ENCODE assay signal across 19 mouse cellular contexts in genomic region chr2:164641881-164642673, GRCm38 (mm10). TPM values are rescaled to one million over a fixed set of nuclear protein-coding genes. Genes with fewer than 3 reads are reported as not detected.
DNase-seq lines count a peak whose midpoint lies in the region; TF ChIP-seq lines count a peak whose summit lies in the region.
"Had no signal": no experiment of that assay in that cellular context is flagged by ENCODE, and none has a peak within 500 bp of the region (broad histone marks: within the 10 kb centered on the region; RNA-seq: fewer than 3 reads in every experiment).

No protein-coding gene starts in this region.

- H3K27me3 ChIP-seq in MEL (ENCODE audit: control insufficient read depth in 1 of 2, insufficient read depth in 2 of 2, low read length in 2 of 2): no peaks in the 10 kb centered on the region
- H3K27me3 ChIP-seq: hindbrain, embryonic 15.5 days; neural tube, embryonic 12.5 days had no signal

- peaks cover 0 to 11% of the 10 kb centered on the region in 2 experiments; a peak in 2 of 4 replicates for H3K36me3 ChIP-seq in MEL (ENCODE audit: control insufficient read depth in 1 of 2, insufficient read depth in 2 of 2, low read length in 2 of 2)
- H3K36me3 ChIP-seq: hindbrain, embryonic 15.5 days; limb, embryonic 12.5 days; neural tube, embryonic 12.5 days had no signal

- no peak overlapping the region for H3K9ac ChIP-seq in MEL (ENCODE audit: control insufficient read depth, low read depth, low read length, poor library complexity, severe bottlenecking)
- H3K9ac ChIP-seq: hindbrain, embryonic 15.5 days; limb, embryonic 12.5 days; liver, embryonic 14.5 days; neural tube, embryonic 12.5 days had no signal

- TF ChIP-seq POLR2A in MEL (IDR thresholded peaks at IDR 0.05; ENCODE audit: control insufficient read depth in 1 of 2, insufficient read depth in 1 of 2, low read depth in 1 of 2, low read length in 2 of 2, poor library complexity in 1 of 2): no peak

- H3K79me2 ChIP-seq in MEL (ENCODE audit: control insufficient read depth, insufficient read depth, low read length, poor library complexity): no peaks in the 10 kb centered on the region

- no peak for TF ChIP-seq CTCF in MEL (IDR thresholded peaks at IDR 0.05 in 2 of 3, conservative IDR thresholded peaks at IDR 0.05 in 1 of 3; ENCODE audit: control insufficient read depth in 1 of 3, insufficient read depth in 1 of 3, low read depth in 2 of 3, low read length in 3 of 3, poor library complexity in 1 of 3, severe bottlenecking in 1 of 3)

- H3K9me3 ChIP-seq in MEL (replicated peaks; ENCODE audit: insufficient read depth, low read length): no peaks in the 10 kb centered on the region
- H3K9me3 ChIP-seq: hindbrain, embryonic 15.5 days; limb, embryonic 12.5 days; neural tube, embryonic 12.5 days had no signal

- TF ChIP-seq RAD21 in MEL (IDR thresholded peaks at IDR 0.05; ENCODE audit: low read depth, low read length): no peak

- no peak overlapping the region; the same call in 1 of the 2 replicates for H3K27ac ChIP-seq in MEL (ENCODE audit: control insufficient read depth, low read depth, low read length)
- H3K27ac ChIP-seq: hindbrain, embryonic 15.5 days; limb, embryonic 12.5 days; liver, embryonic 14.5 days; neural tube, embryonic 12.5 days; stomach, postnatal 0 days had no signal

- no peak overlapping the region for H3K4me3 ChIP-seq in MEL (ENCODE audit: control insufficient read depth in 1 of 2, insufficient read depth in 1 of 2, low read depth in 2 of 2, low read length in 2 of 2)
- H3K4me3 ChIP-seq: hindbrain, embryonic 15.5 days; limb, embryonic 12.5 days; megakaryocyte, embryonic 14.5 days; neural tube, embryonic 12.5 days had no signal

- peak; percentile 42 for DNase-seq in adrenal gland, postnatal 10 days
- DNase-seq in adrenal gland, adult (ENCODE audit: inconsistent age in 2 of 2, low spot score in 1 of 2): no peak
- DNase-seq in kidney, adult 9 months: peak; percentile 7
- DNase-seq in kidney, adult 8-10 months: no peak
- peak; percentile 24 for DNase-seq in lung, postnatal 10 days
- no peak for DNase-seq in lung, postnatal 25 days (ENCODE audit: low spot score)
- peak; percentile 8 for DNase-seq in MEL (ENCODE audit: low read depth, low spot score)
- no peak for DNase-seq in thymus, postnatal 14 days
- DNase-seq: cerebellum, adult 9-11 months; gastrocnemius, postnatal 10 days; heart, postnatal 10 days had no signal

- H3K4me1 ChIP-seq in MEL (ENCODE audit: control insufficient read depth in 1 of 2, insufficient read depth in 2 of 2, low read length in 2 of 2): peaks cover 13 to 16% of the 10 kb centered on the region in 2 experiments
- H3K4me1 ChIP-seq: hindbrain, embryonic 15.5 days; limb, embryonic 12.5 days; neural tube, embryonic 12.5 days had no signal

- no peak for TF ChIP-seq EP300 in MEL (IDR thresholded peaks at IDR 0.05; ENCODE audit: low read depth in 1 of 2, low read length in 2 of 2)

TF ChIP-seq in MEL, 35 proteins besides CTCF, POLR2A, EP300 and RAD21:
- TF ChIP-seq ZNF384 (IDR thresholded peaks at IDR 0.05; ENCODE audit: low read depth, low read length) (no peak), ZC3H11A (IDR thresholded peaks at IDR 0.05; ENCODE audit: low read depth, low read length) (no peak), MAZ (IDR thresholded peaks at IDR 0.05; ENCODE audit: low read depth, low read length) (no peak), POLR2AphosphoS5 (IDR thresholded peaks at IDR 0.05; ENCODE audit: borderline replicate concordance, low read depth, low read length) (no peak), E2F4 (IDR thresholded peaks at IDR 0.05; ENCODE audit: borderline replicate concordance, low read depth, low read length) (no peak), RCOR1 (IDR thresholded peaks at IDR 0.05; ENCODE audit: low read depth, low read length) (no peak), TAL1 (IDR thresholded peaks at IDR 0.05; ENCODE audit: low read length) (no peak), JUND (IDR thresholded peaks at IDR 0.05; ENCODE audit: low read depth, low read length) (no peak), NRF1 (IDR thresholded peaks at IDR 0.05; ENCODE audit: insufficient read depth, low read depth, low read length, poor library complexity, severe bottlenecking) (no peak)

RNA-seq across cellular contexts. Expression of gene Wfdc16, which starts 3.5 kb away (rescaled TPM):
- total RNA-seq in adrenal gland, postnatal 10 days (2021): not detected
- not detected in 2 replicates for total RNA-seq in MEL (2012; rRNA removed)
- not detected for polyA plus RNA-seq in MEL (2012; ENCODE audit: insufficient read depth in 1 of 2, insufficient read length in 2 of 2, low read depth in 1 of 2, low replicate concordance in 2 of 2, missing spikeins in 1 of 2)
- total RNA-seq: gastrocnemius, postnatal 10 days; heart, postnatal 10 days; left cerebral cortex, adult 18-20 months had no signal
- polyA plus RNA-seq: hindbrain, embryonic 15.5 days; limb, embryonic 12.5 days; liver, embryonic 14.5 days; neural tube, embryonic 12.5 days; spleen, adult 2 months; stomach, postnatal 0 days had no signal

RNA-seq across cellular contexts. Expression of gene Wfdc10, which starts 13.8 kb away (rescaled TPM):
- total RNA-seq in adrenal gland, postnatal 10 days (2021): not detected
- total RNA-seq in MEL (2012; rRNA removed): not detected in 2 replicates
- polyA plus RNA-seq in MEL (2012; ENCODE audit: insufficient read depth in 1 of 2, insufficient read length in 2 of 2, low read depth in 1 of 2, low replicate concordance in 2 of 2, missing spikeins in 1 of 2): not detected
- total RNA-seq: gastrocnemius, postnatal 10 days; heart, postnatal 10 days; left cerebral cortex, adult 18-20 months had no signal
- polyA plus RNA-seq: hindbrain, embryonic 15.5 days; limb, embryonic 12.5 days; liver, embryonic 14.5 days; spleen, adult 2 months had no signal

RNA-seq across cellular contexts. Expression of gene Wfdc9, which starts 14.3 kb away (rescaled TPM):
- total RNA-seq in adrenal gland, postnatal 10 days (2021): not detected
- not detected in 2 replicates for total RNA-seq in MEL (2012; rRNA removed)
- not detected for polyA plus RNA-seq in MEL (2012; ENCODE audit: insufficient read depth in 1 of 2, insufficient read length in 2 of 2, low read depth in 1 of 2, low replicate concordance in 2 of 2, missing spikeins in 1 of 2)
- total RNA-seq: gastrocnemius, postnatal 10 days; heart, postnatal 10 days; left cerebral cortex, adult 18-20 months had no signal
- polyA plus RNA-seq: hindbrain, embryonic 15.5 days; limb, embryonic 12.5 days; liver, embryonic 14.5 days; neural tube, embryonic 12.5 days; spleen, adult 2 months; stomach, postnatal 0 days had no signal

RNA-seq across cellular contexts. Expression of gene Wfdc8, which starts 28.7 kb away (rescaled TPM):
- total RNA-seq in adrenal gland, postnatal 10 days (2021): under 1 TPM in 1 of 2 experiments, not detected in 1; 0.09 TPM
- total RNA-seq in MEL (2012; rRNA removed): not detected in 2 replicates
- polyA plus RNA-seq in MEL (2012; ENCODE audit: insufficient read depth in 1 of 2, insufficient read length in 2 of 2, low read depth in 1 of 2, low replicate concordance in 2 of 2, missing spikeins in 1 of 2): not detected
- total RNA-seq: gastrocnemius, postnatal 10 days; heart, postnatal 10 days; left cerebral cortex, adult 18-20 months had no signal
- polyA plus RNA-seq: hindbrain, embryonic 15.5 days; limb, embryonic 12.5 days; liver, embryonic 14.5 days; neural tube, embryonic 12.5 days; spleen, adult 2 months; stomach, postnatal 0 days had no signal

RNA-seq across cellular contexts. Expression of gene Wfdc6b, which starts 28.8 kb away (rescaled TPM):
- not detected for total RNA-seq in adrenal gland, postnatal 10 days (2021)
- not detected in 2 replicates for total RNA-seq in MEL (2012; rRNA removed)
- not detected for polyA plus RNA-seq in MEL (2012; ENCODE audit: insufficient read depth in 1 of 2, insufficient read length in 2 of 2, low read depth in 1 of 2, low replicate concordance in 2 of 2, missing spikeins in 1 of 2)
- total RNA-seq: gastrocnemius, postnatal 10 days; heart, postnatal 10 days; left cerebral cortex, adult 18-20 months had no signal
- polyA plus RNA-seq: hindbrain, embryonic 15.5 days; limb, embryonic 12.5 days; liver, embryonic 14.5 days; neural tube, embryonic 12.5 days; spleen, adult 2 months; stomach, postnatal 0 days had no signal

Comparison
In these comparisons a context has a peak if more than half of its experiments do, and no peak if none do; other contexts are left out.
1. DNase-seq: peak in adrenal gland, postnatal 10 days (single experiment), kidney, adult 9 months (single experiment), lung, postnatal 10 days (single experiment) and MEL (single experiment); none in adrenal gland, adult (0 of 2), kidney, adult 8-10 months (0 of 2), lung, postnatal 25 days (single experiment) and thymus, postnatal 14 days (single experiment).